ENCODE assay signal across 24 mouse cellular contexts in the genomic region with DNA sequence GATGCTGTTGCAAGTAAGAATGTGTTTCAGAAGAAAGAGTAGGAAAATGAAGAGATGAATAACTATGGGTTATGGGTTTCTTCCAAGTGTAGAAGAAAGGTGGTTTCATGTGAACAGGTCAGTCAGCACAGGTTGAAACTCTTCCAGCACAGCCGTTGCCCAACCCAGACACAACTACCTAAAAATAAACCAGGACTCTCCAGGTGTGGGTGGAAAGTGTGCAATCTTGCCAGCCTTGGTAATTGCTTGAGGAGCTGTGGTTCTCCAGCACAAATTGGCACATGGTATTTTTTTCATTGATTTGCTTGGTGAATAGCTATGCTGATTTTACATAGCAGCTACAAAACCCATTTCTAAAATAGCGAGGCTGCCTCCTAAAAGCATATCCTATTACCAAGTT.
DNase-seq lines count a peak whose midpoint lies in the region; ATAC-seq and TF ChIP-seq lines count a peak whose summit lies in the region.
"Had no signal": no experiment of that assay in that cellular context is flagged by ENCODE, and none has a peak within 500 bp of the region (broad histone marks: within the 10 kb centered on the region; RNA-seq: fewer than 3 reads in every experiment).

No protein-coding gene starts in this region.

- WGBS in heart, adult 2 months = 79% methylated on average over 2 of the region's 2 CpGs
- WGBS in midbrain, embryonic 11.5 days = 85% methylated on average over 2 of the region's 2 CpGs
- WGBS in midbrain, embryonic 14.5 days = 91% methylated on average over 2 of the region's 2 CpGs

- no peak overlapping the region for H3K4me2 ChIP-seq in midbrain, embryonic 11.5 days
- no peak overlapping the region for H3K4me2 ChIP-seq in midbrain, embryonic 14.5 days (ENCODE audit: low read length)
- H3K4me2 ChIP-seq: forebrain, embryonic 12.5 days; forebrain, embryonic 15.5 days; heart, embryonic 13.5 days; hindbrain, embryonic 14.5 days had no signal

- intact Hi-C loops in heart, adult 2 months (cut with DNase I) = no loop called here

- H3K9ac ChIP-seq in heart, adult 2 months (ENCODE audit: low read depth, low read length) = no peak overlapping the region
- H3K9ac ChIP-seq in midbrain, embryonic 11.5 days (ENCODE audit: low read length) = no peak overlapping the region
- no peak overlapping the region for H3K9ac ChIP-seq in midbrain, embryonic 14.5 days (replicated peaks; ENCODE audit: low read length)
- H3K9ac ChIP-seq: forebrain, embryonic 12.5 days; forebrain, embryonic 15.5 days; heart, embryonic 13.5 days; hindbrain, embryonic 14.5 days had no signal

- no peak for TF ChIP-seq EP300 in heart, adult 2 months (IDR thresholded peaks at IDR 0.05; ENCODE audit: insufficient read depth, low read depth, low read length)

- H3K9me3 ChIP-seq in midbrain, embryonic 11.5 days (ENCODE audit: control insufficient read depth, low read length) = no peaks in the 10 kb centered on the region
- H3K9me3 ChIP-seq in midbrain, embryonic 14.5 days (ENCODE audit: control insufficient read depth, low read length) = no peaks in the 10 kb centered on the region
- H3K9me3 ChIP-seq: forebrain, embryonic 12.5 days; forebrain, embryonic 15.5 days; heart, embryonic 10.5 days; heart, embryonic 13.5 days had no signal

- H3K36me3 ChIP-seq in heart, adult 2 months (ENCODE audit: control insufficient read depth, insufficient read depth, low read length) = no peaks in the 10 kb centered on the region
- no peaks in the 10 kb centered on the region for H3K36me3 ChIP-seq in midbrain, embryonic 11.5 days (ENCODE audit: control insufficient read depth, insufficient read depth, low read length)
- no peaks in the 10 kb centered on the region for H3K36me3 ChIP-seq in midbrain, embryonic 14.5 days (ENCODE audit: control insufficient read depth, insufficient read depth, low read length)
- H3K36me3 ChIP-seq: forebrain, embryonic 12.5 days; forebrain, embryonic 15.5 days; heart, embryonic 10.5 days; heart, embryonic 13.5 days had no signal

- no peaks in the 10 kb centered on the region for H3K79me2 ChIP-seq in heart, adult 2 months (replicated peaks; ENCODE audit: control insufficient read depth, insufficient read depth, low read length)

- TF ChIP-seq POLR2A in heart, adult 2 months (IDR thresholded peaks at IDR 0.05; ENCODE audit: insufficient read depth, low read depth, low read length) = no peak

- DNase-seq in heart, adult 11 months = peak; percentile 63
- DNase-seq in heart, adult 2 months = no peak
- peak; percentile 67 for DNase-seq in midbrain, embryonic 11.5 days (ENCODE audit: low spot score, missing footprints)
- no peak for DNase-seq in midbrain, embryonic 14.5 days
- DNase-seq in gonadal fat pad, adult 2 months (ENCODE audit: low read depth) = peak; percentile 33
- DNase-seq in kidney, adult 18-20 months = no peak
- DNase-seq: adrenal gland, adult 2 months; adrenal gland, postnatal 25 days; cerebellum, adult 18-20 months; cerebellum, adult 9-10 months; cerebellum, postnatal 14 days; gastrocnemius, postnatal 25 days; heart, adult 18-20 months; heart, postnatal 14 days; heart, postnatal 4 days had no signal

- no peak for TF ChIP-seq CTCF in heart, adult 2 months (IDR thresholded peaks at IDR 0.05)

- H3K4me3 ChIP-seq in heart, adult 2 months = no peak overlapping the region
- H3K4me3 ChIP-seq in midbrain, embryonic 11.5 days (ENCODE audit: low read depth, low read length) = no peak overlapping the region
- no peak overlapping the region for H3K4me3 ChIP-seq in midbrain, embryonic 14.5 days (replicated peaks; ENCODE audit: low read depth, low read length)
- H3K4me3 ChIP-seq: forebrain, embryonic 12.5 days; forebrain, embryonic 15.5 days; heart, embryonic 10.5 days; heart, embryonic 13.5 days had no signal

- H3K27ac ChIP-seq in heart, adult 2 months = no peak overlapping the region
- no peak overlapping the region for H3K27ac ChIP-seq in midbrain, embryonic 11.5 days (ENCODE audit: low read depth, low read length)
- no peak overlapping the region for H3K27ac ChIP-seq in midbrain, embryonic 14.5 days (replicated peaks; ENCODE audit: low read depth, low read length)
- H3K27ac ChIP-seq: forebrain, embryonic 12.5 days; forebrain, embryonic 15.5 days; heart, embryonic 10.5 days; heart, embryonic 13.5 days; hindbrain, embryonic 14.5 days; hindbrain, postnatal 0 days had no signal

- no peaks in the 10 kb centered on the region for H3K27me3 ChIP-seq in heart, adult 2 months (ENCODE audit: control insufficient read depth, insufficient read depth, low read length)
- no peaks in the 10 kb centered on the region for H3K27me3 ChIP-seq in midbrain, embryonic 11.5 days (ENCODE audit: control insufficient read depth, insufficient read depth, low read length)
- no peaks in the 10 kb centered on the region for H3K27me3 ChIP-seq in midbrain, embryonic 14.5 days (ENCODE audit: control insufficient read depth, insufficient read depth, low read length)
- H3K27me3 ChIP-seq: forebrain, embryonic 12.5 days; forebrain, embryonic 15.5 days; heart, embryonic 13.5 days had no signal

- H3K4me1 ChIP-seq in heart, adult 2 months (ENCODE audit: control insufficient read depth, insufficient read depth, low read length) = no peaks in the 10 kb centered on the region
- H3K4me1 ChIP-seq in midbrain, embryonic 11.5 days (ENCODE audit: control insufficient read depth, insufficient read depth, low read length) = peaks cover 12% of the 10 kb centered on the region
- peaks cover 21% of the 10 kb centered on the region for H3K4me1 ChIP-seq in midbrain, embryonic 14.5 days (ENCODE audit: control insufficient read depth, insufficient read depth, low read length)

- ATAC-seq in midbrain, embryonic 11.5 days (ENCODE audit: low FRiP score) = no peak
- ATAC-seq in midbrain, embryonic 14.5 days (ENCODE audit: low FRiP score, low TSS enrichment) = no peak
- ATAC-seq: CD4-positive, CD25-positive, alpha-beta regulatory T cell, adult 4 months; forebrain, embryonic 15.5 days; hindbrain, postnatal 0 days; inflammation-experienced regulatory T-cells, adult 6 months; intestine, embryonic 16.5 days had no signal

Comparison
In these comparisons a context has a peak if more than half of its experiments do, and no peak if none do; other contexts are left out.
1. DNase-seq: peak in heart, adult 11 months (single experiment), midbrain, embryonic 11.5 days (single experiment) and gonadal fat pad, adult 2 months (single experiment); none in heart, adult 2 months (0 of 2), midbrain, embryonic 14.5 days (single experiment) and kidney, adult 18-20 months (single experiment).